1 mouse cellular context compared by ENCODE assay signal in genomic region chr1:150392638-150393487, GRCm38 (mm10).
TF ChIP-seq lines count a peak whose summit lies in the region.

Gene Tpr, plus strand, starts transcription at chr1:150392838.
Gene Odr4, minus strand, starts transcription at chr1:150393080.

TF ChIP-seq in myocyte, 11 proteins besides CTCF, POLR2A, EP300 and RAD21 (continued from another document):
- no peak for TF ChIP-seq REST (IDR thresholded peaks at IDR 0.05; ENCODE audit: insufficient read depth, insufficient read length)
- no peak for TF ChIP-seq CEBPB (IDR thresholded peaks at IDR 0.05; ENCODE audit: insufficient read depth, poor library complexity, severe bottlenecking)
